Mouse (Mus musculus): Measurements from ENCODE around the gene Iqcf5.
"Not testable (repeated sequence)": the region's sequence is repeated elsewhere in the genome, so short reads cannot be mapped to it uniquely, and the experiment has no call there.

Iqcf5 gene

DNA sequence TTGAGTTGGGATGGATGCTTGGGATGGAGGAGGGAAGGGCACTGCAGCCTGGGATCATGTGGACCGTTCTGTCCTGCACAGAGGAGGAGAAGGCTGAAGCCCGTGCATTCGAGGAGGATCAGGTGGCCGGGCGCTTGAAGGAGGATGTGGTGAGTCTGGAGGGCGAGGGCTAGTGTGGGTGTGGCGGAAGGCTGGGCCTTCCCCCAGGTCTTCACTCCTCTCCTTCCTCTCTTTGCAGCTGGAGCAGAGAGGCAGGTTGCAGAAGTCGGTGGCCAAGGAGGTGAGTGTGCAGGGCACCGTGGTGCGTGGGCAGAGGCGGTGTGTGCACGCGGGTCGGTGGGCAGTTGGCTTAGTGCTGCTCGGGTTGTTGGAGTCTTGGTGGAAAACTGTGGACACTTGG is 33.3 kb upstream of the Iqcf5 start:
- peak in 1 of 2 experiments; percentile 2 for DNase-seq (ENCODE audit: low spot score in 2 of 2)

DNA sequence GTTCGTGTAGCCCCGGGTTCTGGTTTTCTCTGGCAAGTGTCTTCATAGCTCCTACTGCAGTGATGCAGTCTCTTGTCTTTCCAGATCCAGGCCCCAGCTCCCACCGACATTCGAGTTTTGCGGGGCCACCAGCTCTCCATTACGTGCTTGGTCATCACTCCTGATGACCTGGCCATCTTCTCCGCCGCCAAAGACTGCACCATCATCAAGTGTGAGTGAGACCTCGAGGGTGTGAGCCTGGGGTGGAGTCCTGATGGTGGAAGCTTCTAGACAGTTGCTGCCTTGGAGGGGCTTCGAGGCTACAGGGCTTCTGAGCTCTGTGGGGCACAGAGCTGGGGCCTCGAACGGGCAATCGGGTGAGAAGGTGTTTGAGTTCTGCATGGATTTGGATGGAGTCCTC is 32.7 kb upstream of the Iqcf5 start:
- peak in 1 of 2 experiments; percentile 2 for DNase-seq (ENCODE audit: low spot score in 2 of 2)

GRCm38 (mm10) chr9:106482578-106483115 is 31.7 kb upstream of the Iqcf5 start:
- peak in 1 of 2 experiments; percentile 1 for DNase-seq (ENCODE audit: low spot score in 2 of 2)

DNA sequence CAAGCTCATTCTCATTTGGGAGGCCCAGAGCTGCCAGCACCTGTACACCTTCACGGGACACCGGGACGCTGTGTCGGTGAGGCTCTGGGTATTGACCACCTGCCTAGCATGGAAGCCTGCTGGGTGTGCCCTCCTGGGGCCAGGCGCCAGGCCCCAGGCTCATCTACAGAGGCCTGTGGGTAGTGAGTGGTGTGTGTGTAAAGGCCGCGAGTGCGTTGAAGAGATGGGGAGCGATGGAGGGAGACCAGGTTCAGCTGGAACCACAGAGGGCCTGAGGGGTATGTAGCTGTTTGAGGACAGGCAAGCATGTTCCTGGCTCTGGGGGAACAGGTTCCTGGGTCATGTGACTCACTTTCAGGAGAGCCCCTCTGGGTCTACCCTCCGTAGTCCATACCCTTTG is 31.2 kb upstream of the Iqcf5 start:
- DNase-seq (ENCODE audit: low spot score in 2 of 2) = no peak

- DNase-seq (ENCODE audit: low spot score in 2 of 2) = peak in 1 of 2 experiments; percentile 2
Measured at GRCm38 (mm10) chr9:106483606-106484005, 30.8 kb upstream of the Iqcf5 start.

DNA sequence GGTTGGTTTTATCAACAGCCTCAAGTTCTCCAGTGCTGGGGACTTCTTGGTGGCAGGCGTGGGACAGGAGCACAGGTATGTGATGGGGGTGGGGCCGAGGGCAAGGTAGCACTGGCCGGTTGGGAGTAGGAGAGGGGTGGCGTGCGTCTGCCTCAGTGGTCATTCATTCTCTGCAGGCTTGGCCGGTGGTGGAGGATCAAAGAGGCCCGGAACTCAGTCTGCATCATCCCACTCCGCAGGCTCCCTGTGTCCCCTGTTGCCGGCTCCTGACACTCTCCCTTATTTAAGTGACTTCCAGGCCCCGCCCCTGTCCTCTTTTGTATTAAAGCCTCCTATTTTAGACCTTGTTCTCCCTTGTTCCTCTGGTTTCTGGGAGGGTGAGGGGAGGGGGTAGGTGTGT is 29.3 kb upstream of the Iqcf5 start:
- peak in 1 of 2 experiments; percentile 2 for DNase-seq (ENCODE audit: low spot score in 2 of 2)

DNA sequence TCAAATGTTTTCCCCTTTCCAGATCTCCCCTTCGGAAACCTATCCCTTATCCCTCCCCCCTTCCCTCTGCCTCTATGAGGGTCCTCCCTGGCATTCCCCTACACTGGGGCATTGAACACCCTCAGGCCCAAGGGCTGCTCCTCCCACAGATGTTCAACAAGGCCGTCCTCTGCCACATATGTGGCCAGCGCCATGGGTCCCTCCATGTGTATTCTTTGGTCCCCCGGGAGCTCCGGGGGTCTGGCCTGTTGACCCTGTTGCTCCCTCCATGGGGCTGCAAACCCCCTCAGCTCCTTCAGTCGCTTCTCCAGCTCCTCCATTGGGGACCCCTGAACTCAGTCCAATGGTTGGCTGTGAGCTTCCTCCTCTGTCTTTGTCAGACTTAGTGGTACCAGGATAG is 26.8 kb upstream of the Iqcf5 start:
- DNase-seq (ENCODE audit: low spot score in 2 of 2) = not testable (repeated sequence)

- no peak for DNase-seq (ENCODE audit: low spot score in 2 of 2)
Measured at GRCm38 (mm10) chr9:106499667-106500066, 14.7 kb upstream of the Iqcf5 start, which contains the start of gene Iqcf1. Iqcf1 (plus strand) TSS chr9:106499967.

DNA sequence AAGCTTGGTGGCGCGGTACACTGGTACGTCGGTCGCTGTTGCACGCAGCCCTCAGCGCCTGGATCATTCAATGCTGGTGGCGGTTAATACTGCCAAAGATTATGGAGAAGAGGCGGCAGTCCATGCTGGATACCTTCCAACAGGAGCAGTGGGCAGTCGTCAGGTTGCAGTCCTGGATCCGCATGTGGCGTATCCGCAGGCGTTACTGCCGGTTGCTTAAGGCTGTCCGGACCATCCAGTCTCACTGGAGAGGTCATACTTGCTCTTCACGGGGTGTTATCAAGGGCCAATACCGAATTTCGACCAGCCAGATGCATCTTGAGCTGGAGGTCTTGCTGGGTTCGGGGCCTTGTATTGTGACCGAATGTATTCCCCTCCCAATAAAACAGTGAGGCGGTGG is 12.5 kb upstream of the Iqcf5 start:
- DNase-seq (ENCODE audit: low spot score in 2 of 2) = no peak

- DNase-seq (ENCODE audit: low spot score in 2 of 2) = no peak
Measured at GRCm38 (mm10) chr9:106504246-106504645, 10.1 kb upstream of the Iqcf5 start.

GRCm38 (mm10) chr9:106509356-106509755 is 5.0 kb upstream of the Iqcf5 start:
- no peak for DNase-seq (ENCODE audit: low spot score in 2 of 2)

- no peak for DNase-seq (ENCODE audit: low spot score in 2 of 2)
Measured at GRCm38 (mm10) chr9:106512729-106513450, 1.5 kb upstream of the Iqcf5 start.

DNA sequence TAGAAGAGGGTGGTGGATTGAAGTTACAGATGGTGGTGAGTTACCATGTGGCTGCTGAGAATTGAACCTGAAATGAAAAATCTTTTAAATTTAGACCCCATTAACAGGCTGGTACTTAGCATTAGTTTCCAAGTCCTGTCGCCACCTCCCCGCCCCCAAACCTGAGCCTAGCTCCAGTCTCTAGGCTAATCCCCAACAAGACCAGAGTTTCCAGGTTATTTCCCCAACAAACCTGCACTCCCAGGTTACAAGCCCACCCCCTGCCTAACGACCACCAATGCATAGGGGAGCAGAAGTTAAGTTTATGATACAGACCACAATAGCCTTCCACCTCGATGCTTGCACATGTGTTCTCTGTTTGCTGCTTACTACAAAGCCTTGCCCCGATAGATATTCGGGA is 807 bp upstream of the Iqcf5 start:
- DNase-seq (ENCODE audit: low spot score in 2 of 2) = no peak

- no peak for DNase-seq (ENCODE audit: low spot score in 2 of 2)
Measured at GRCm38 (mm10) chr9:106519433-106519832, 5.1 kb downstream of the Iqcf5 start.

DNA sequence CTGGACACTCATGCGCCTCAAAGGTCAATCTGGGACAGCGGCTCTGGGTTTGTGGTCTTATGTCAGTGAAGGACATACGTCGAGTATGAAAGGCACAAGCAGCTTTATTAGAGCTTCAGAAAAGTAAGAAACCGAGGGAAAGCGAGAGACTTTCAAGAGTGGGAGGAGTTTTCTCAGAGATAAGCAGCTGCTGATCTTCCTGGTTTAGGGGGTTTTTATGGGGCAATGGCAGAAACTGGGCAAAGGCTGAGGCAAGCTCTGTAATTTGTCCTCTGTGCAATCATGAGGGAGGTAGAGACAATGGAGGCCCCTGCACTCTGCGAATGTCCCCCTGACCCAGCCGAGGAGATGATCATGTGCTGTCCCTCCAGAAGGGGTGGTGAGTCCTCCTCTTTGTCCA is 5.5 kb downstream of the Iqcf5 start:
- DNase-seq (ENCODE audit: low spot score in 2 of 2) = no peak

- no peak for DNase-seq (ENCODE audit: low spot score in 2 of 2)
Measured at GRCm38 (mm10) chr9:106531833-106532232, 17.5 kb downstream of the Iqcf5 start.

GRCm38 (mm10) chr9:106534296-106534695 is 19.9 kb downstream of the Iqcf5 start:
- no peak for DNase-seq (ENCODE audit: low spot score in 2 of 2)

DNA sequence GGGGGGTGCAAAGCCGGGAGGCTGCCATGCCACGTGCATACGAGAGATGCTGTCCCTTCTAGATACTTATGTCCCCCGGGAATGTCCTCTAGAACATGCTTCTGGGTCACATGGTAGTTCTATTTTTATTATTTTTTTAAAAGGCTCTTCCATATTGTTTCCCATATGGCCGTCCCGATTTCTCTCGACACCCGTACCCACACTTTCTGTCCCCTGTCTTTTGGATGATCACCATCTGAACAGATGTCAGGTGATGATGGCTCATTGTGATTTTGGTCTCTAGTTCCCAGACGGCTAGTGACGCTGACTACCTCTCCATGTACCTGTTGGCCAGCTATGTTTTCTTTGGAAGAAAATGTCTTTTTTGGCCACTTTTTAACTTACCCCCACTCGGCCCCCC is 20.6 kb downstream of the Iqcf5 start:
- no peak for DNase-seq (ENCODE audit: low spot score in 2 of 2)

DNA sequence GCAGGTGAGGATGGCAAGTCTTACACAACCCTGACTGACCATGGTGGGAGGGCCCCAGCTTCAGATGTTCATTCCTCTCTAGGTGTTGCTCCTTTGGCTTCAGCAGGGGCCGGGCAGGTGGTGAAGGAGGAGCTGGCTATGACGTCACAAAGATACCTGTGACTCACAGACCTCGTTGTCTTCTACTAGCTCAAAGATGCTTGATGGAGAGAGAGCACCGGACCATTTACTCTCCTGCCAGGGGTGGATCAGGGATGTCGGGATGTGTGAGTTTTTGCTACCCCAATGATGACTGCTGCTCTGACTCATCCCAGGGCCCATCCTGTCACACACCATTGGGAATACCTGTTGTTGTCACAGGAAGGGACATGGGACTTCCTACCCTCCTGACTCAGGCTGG is 47.2 kb downstream of the Iqcf5 start, which contains the start of gene Iqcf3:
Gene Iqcf3 (minus strand): TSS at position 101 of the 400 bp plus-strand sequence.
- DNase-seq (ENCODE audit: low spot score in 2 of 2) = no peak

GRCm38 (mm10) chr9:106562291-106562690 is 47.9 kb downstream of the Iqcf5 start:
- no peak for DNase-seq (ENCODE audit: low spot score in 2 of 2)

GRCm38 (mm10) chr9:106564025-106564424 is 49.7 kb downstream of the Iqcf5 start:
- no peak for DNase-seq (ENCODE audit: low spot score in 2 of 2)

Data from frontal cortex, postnatal 14 days (tissue).